Mouse (Mus musculus): ENCODE data around the gene Flnc. TPM values are rescaled to one million over a fixed set of nuclear protein-coding genes. Genes with fewer than 3 reads are reported as not detected.
"Not testable (repeated sequence)": the region's sequence is repeated elsewhere in the genome, so short reads cannot be mapped to it uniquely, and the experiment has no call there.

The Flnc gene
- polyA plus RNA-seq (2014; fragmentation: Nextera tagmentation; extraction: Ambion mirVana): 2.4 and 2.6 TPM in 2 replicates

DNA sequence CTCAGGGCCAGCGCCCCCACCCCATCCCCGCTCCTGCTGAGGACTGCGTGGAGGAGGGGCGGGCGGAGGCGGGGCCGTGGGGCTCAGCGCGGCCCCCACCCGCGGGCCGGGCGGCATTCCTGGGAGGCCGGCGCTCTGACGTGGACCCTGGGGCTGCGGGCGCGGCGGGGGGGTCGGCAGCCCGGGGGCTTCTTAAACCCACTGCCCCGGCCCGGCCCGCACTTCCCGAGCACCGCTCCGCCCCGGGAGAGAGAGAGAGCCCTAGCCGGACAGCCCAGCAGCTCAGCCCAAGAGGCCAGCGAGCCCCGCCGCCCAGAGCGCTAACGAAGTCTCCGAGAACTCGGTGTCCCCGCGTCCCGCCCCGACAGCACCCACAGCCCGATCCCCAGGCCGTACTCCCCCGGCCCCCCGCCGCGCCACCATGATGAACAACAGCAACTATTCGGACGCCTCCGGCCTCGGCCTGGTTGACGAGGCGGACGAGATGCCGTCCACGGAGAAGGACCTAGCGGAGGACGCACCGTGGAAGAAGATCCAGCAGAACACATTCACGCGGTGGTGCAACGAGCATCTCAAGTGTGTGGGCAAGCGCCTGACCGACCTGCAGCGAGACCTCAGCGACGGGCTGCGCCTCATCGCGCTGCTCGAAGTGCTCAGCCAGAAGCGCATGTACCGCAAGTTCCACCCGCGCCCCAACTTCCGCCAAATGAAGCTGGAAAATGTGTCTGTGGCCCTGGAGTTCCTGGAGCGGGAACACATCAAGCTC, at the start of gene Flnc:
Flnc (plus strand) TSS at position 219 of the 766 bp plus-strand sequence.
- Histone ChIP-seq H3K4me1 (replicated peaks; ENCODE audit: control insufficient read depth, insufficient read depth, low read length) (peaks cover 23% of the 10 kb centered on the region), H3K4me2 (ENCODE audit: low read depth, low read length, severe bottlenecking) (peak within 1 kb of the TSS; percentile 74), H3K9ac (ENCODE audit: low read length) (peak within 1 kb of the TSS; percentile 48), H3K36me3 (ENCODE audit: control insufficient read depth, insufficient read depth, low read length) (no peaks in the 10 kb centered on the region), H3K27ac (ENCODE audit: low read depth, low read length) (no peak within 1 kb of the TSS), H3K4me3 (ENCODE audit: low read depth, low read length) (peak within 1 kb of the TSS; percentile 40), H3K9me3 (ENCODE audit: control insufficient read depth, low read length) (no peaks in the 10 kb centered on the region), H3K27me3 (ENCODE audit: control insufficient read depth, insufficient read depth, low read length) (peaks cover 37% of the 10 kb centered on the region)
- ATAC-seq (replicated peaks; ENCODE audit: low FRiP score) (no peak), DNase-seq (ENCODE audit: low spot score) (peak; percentile 72)
- under 1% methylated on average over 66 of the region's 77 CpGs for WGBS

DNA sequence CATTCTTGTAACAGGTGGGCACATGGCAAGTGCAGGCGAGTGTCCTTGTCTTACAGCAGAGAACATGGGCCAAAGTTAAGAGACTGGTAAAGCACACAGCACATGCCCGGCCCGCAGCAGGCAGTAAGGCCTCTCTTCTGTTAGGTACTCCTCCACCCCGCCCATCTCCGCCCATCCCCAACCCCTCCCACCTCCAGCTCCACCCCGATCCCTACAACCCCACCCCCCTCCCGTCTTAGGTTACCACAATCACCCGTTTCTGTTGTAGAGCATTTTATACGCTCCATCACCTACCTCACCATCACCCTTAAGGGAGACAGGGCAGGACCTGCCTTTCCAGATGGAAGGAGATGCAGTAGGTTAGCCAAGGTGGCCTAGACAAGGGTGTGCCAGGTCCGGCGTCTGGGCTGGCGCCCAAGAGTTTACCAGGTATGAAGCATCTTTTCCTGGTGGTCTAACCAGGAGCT, 45.0 kb upstream of the Flnc start, which contains the start of gene Opn1sw:
Opn1sw (minus strand) TSS at position 417 of the 467 bp plus-strand sequence.
- peak within 1 kb of the TSS; percentile 28 for H3K4me2 ChIP-seq (ENCODE audit: low read depth, low read length, severe bottlenecking)
- H3K27ac ChIP-seq (ENCODE audit: low read depth, low read length): no peak within 1 kb of the TSS
- H3K36me3 ChIP-seq (ENCODE audit: control insufficient read depth, insufficient read depth, low read length): no peaks in the 10 kb centered on the region
- no peak within 1 kb of the TSS for H3K9ac ChIP-seq (ENCODE audit: low read length)
- ATAC-seq (replicated peaks; ENCODE audit: low FRiP score): no peak
- H3K27me3 ChIP-seq (ENCODE audit: control insufficient read depth, insufficient read depth, low read length): no peaks in the 10 kb centered on the region; the same call in 1 of the 2 replicates
- peaks cover 6% of the 10 kb centered on the region; the same call in 1 of the 2 replicates for H3K4me1 ChIP-seq (replicated peaks; ENCODE audit: control insufficient read depth, insufficient read depth, low read length)
- DNase-seq (ENCODE audit: low spot score): peak; percentile 67
- no peaks in the 10 kb centered on the region for H3K9me3 ChIP-seq (ENCODE audit: control insufficient read depth, low read length)
- no peak within 1 kb of the TSS for H3K4me3 ChIP-seq (ENCODE audit: low read depth, low read length)
- 2% methylated on average over 12 of the region's 12 CpGs for WGBS

DNA sequence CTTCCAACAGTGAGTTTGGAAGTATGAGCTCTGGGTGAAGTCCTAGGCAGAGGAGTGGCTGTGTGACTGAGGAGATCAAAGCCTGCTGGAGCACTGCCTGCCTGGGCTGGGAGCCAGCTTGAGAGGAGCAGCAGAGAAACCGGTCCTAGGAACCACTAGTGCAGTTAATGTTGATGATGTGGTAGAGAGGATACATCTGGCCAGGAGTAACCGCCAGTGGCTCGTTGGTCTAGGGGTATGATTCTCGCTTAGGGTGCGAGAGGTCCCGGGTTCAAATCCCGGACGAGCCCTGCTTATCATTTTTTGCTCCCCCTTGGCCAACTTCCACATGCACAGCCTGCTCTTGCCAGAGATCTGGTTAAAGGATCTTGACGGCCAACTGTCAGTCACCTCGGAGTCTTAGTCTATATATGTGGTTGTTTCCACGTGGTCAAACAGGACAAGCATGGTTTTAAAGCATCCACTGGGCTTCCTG, 44.4 kb upstream of the Flnc start:
- Histone ChIP-seq H3K4me1 (replicated peaks; ENCODE audit: control insufficient read depth, insufficient read depth, low read length) (peaks cover 6% of the 10 kb centered on the region; the same call in 1 of the 2 replicates), H3K9me3 (ENCODE audit: control insufficient read depth, low read length) (no peaks in the 10 kb centered on the region), H3K36me3 (ENCODE audit: control insufficient read depth, insufficient read depth, low read length) (no peaks in the 10 kb centered on the region), H3K4me3 (ENCODE audit: low read depth, low read length) (no peak overlapping the region), H3K27ac (ENCODE audit: low read depth, low read length) (no peak overlapping the region), H3K9ac (ENCODE audit: low read length) (no peak overlapping the region), H3K27me3 (ENCODE audit: control insufficient read depth, insufficient read depth, low read length) (no peaks in the 10 kb centered on the region; the same call in 1 of the 2 replicates), H3K4me2 (ENCODE audit: low read depth, low read length, severe bottlenecking) (peak overlapping the region; percentile 28; the same call in 1 of the 2 replicates)
- peak; percentile 61 for DNase-seq (ENCODE audit: low spot score)
- ATAC-seq (replicated peaks; ENCODE audit: low FRiP score): no peak
- 16% methylated on average over 11 of the region's 11 CpGs for WGBS

DNA sequence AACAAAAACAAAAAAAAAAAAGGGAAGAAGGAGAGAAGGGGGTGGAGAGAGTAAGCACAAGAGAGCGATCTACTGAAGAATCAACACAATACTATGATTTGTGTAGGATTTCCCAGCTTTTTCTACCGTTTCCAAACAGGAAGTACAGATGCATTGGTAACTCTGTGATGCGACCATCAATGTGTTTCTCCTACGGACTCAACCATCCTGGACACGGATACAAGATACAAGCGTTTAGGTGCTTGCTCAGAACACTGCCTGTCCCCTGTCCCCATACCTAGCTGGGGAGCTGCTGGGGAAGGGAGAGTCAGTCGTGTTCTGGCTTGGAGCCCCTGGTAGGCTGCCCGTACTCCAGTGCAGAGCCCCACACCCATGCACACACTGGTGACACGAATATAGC, 43.6 kb upstream of the Flnc start:
- DNase-seq (ENCODE audit: low spot score) (no peak), ATAC-seq (replicated peaks; ENCODE audit: low FRiP score) (no peak)
- H3K27ac ChIP-seq (ENCODE audit: low read depth, low read length): no peak overlapping the region
- no peak overlapping the region for H3K9ac ChIP-seq (ENCODE audit: low read length)
- H3K4me2 ChIP-seq (ENCODE audit: low read depth, low read length, severe bottlenecking): no peak overlapping the region
- no peaks in the 10 kb centered on the region for H3K9me3 ChIP-seq (ENCODE audit: control insufficient read depth, low read length)
- WGBS: 60% methylated on average over 9 of the region's 9 CpGs
- no peaks in the 10 kb centered on the region for H3K36me3 ChIP-seq (ENCODE audit: control insufficient read depth, insufficient read depth, low read length)
- no peak overlapping the region for H3K4me3 ChIP-seq (ENCODE audit: low read depth, low read length)
- peaks cover 6% of the 10 kb centered on the region; the same call in 1 of the 2 replicates for H3K4me1 ChIP-seq (replicated peaks; ENCODE audit: control insufficient read depth, insufficient read depth, low read length)
- H3K27me3 ChIP-seq (ENCODE audit: control insufficient read depth, insufficient read depth, low read length): no peaks in the 10 kb centered on the region; the same call in 1 of the 2 replicates

DNA sequence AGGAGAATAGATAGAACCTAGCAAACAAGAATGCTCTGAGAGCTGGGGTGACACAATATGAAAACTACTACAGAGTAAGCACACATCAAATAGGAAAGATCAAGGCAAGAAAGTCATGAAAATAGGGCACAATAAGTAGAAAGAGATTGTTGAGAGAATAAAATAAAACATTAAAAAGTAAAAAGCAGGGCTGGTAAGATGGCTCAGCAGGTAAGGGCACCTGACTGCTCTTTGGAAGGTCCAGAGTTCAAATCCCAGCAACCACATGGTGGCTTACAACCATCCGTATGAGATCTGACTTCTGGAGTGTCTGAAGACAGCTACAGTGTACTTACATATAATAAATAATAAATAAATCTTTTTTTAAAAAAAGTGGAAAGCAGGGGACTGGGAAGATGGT, 42.6 kb upstream of the Flnc start:
- H3K4me1 ChIP-seq (replicated peaks; ENCODE audit: control insufficient read depth, insufficient read depth, low read length); DNase-seq (ENCODE audit: low spot score); ATAC-seq (replicated peaks; ENCODE audit: low FRiP score); H3K4me3 ChIP-seq (ENCODE audit: low read depth, low read length); H3K4me2 ChIP-seq (ENCODE audit: low read depth, low read length, severe bottlenecking); H3K36me3 ChIP-seq (ENCODE audit: control insufficient read depth, insufficient read depth, low read length); H3K9me3 ChIP-seq (ENCODE audit: control insufficient read depth, low read length); H3K9ac ChIP-seq (ENCODE audit: low read length); H3K27ac ChIP-seq (ENCODE audit: low read depth, low read length); H3K27me3 ChIP-seq (ENCODE audit: control insufficient read depth, insufficient read depth, low read length): not testable (repeated sequence)
- 79% methylated on average over 1 of the region's 1 CpGs for WGBS

DNA sequence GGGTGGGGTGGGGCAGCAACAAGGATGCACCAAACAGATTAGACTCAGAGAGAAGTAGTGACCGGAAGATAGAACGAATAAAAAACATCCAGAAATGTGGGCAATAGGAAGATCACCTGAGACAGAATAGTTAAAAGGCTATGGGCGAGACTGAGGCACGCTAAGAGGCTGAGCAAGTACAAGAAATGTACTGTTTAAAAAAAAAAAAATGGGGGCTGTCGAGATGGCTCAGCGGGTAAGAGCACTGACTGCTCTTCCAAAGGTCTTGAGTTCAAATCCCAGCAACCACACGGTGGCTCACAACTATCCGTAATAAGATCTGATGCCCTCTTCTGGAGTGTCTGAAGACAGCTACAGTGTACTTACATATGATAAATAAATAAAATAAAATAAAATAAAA, 41.8 kb upstream of the Flnc start:
- H3K4me3 ChIP-seq (ENCODE audit: low read depth, low read length): not testable (repeated sequence)

DNA sequence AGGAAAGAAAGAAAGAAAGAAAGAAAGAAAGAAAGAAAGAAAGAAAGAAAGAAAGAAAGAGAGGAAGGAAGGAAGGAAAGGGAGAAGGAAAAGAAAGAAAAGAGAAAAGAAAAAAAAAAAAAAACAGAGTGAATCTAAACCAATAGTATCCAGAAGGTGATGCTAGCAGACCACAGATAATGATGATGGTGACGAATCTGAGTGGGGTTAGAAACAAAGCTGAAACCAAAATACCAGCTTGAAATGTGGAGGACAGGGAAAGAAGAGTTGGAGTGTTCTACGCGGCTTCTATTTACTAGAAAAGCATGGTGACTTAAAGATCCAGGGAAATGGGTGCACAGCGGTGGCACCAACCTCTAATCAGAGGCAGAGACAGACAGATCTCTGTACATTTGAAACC, 41.3 kb upstream of the Flnc start:
- no peak for DNase-seq (ENCODE audit: low spot score)

More for the DNA sequence above, 41.8 kb upstream of the Flnc start:
- DNase-seq (ENCODE audit: low spot score); H3K9me3 ChIP-seq (ENCODE audit: control insufficient read depth, low read length); H3K27me3 ChIP-seq (ENCODE audit: control insufficient read depth, insufficient read depth, low read length); H3K4me1 ChIP-seq (replicated peaks; ENCODE audit: control insufficient read depth, insufficient read depth, low read length); H3K4me2 ChIP-seq (ENCODE audit: low read depth, low read length, severe bottlenecking); H3K9ac ChIP-seq (ENCODE audit: low read length); H3K27ac ChIP-seq (ENCODE audit: low read depth, low read length); ATAC-seq (replicated peaks; ENCODE audit: low FRiP score); H3K36me3 ChIP-seq (ENCODE audit: control insufficient read depth, insufficient read depth, low read length): not testable (repeated sequence)
- 74% methylated on average over 8 of the region's 8 CpGs for WGBS

DNA sequence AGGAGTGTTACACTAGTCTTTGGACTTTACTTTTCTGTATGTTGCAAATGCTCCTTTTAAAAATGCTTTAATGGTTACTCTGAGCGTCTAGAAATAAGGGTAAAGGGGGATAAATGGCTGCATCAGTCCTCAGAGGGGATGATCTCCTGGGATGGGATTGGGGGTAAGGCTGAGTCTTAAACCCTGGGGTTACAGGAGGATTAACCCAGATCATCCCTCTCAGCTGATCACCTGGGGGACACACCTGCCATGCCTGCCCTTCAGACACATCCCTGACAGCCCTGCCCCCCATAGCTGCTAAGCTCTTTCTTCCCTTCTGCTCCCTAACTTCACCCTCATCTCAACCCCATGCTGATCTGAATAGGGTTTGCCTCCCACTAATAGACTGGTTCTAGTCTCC, 38.8 kb upstream of the Flnc start:
- H3K27me3 ChIP-seq (ENCODE audit: control insufficient read depth, insufficient read depth, low read length): peaks cover 3% of the 10 kb centered on the region; the same call in 1 of the 2 replicates

More for the DNA sequence above, 41.3 kb upstream of the Flnc start:
- H3K9me3 ChIP-seq (ENCODE audit: control insufficient read depth, low read length): no peaks in the 10 kb centered on the region
- no peak overlapping the region for H3K4me2 ChIP-seq (ENCODE audit: low read depth, low read length, severe bottlenecking)
- no peaks in the 10 kb centered on the region for H3K36me3 ChIP-seq (ENCODE audit: control insufficient read depth, insufficient read depth, low read length)
- H3K4me3 ChIP-seq (ENCODE audit: low read depth, low read length): no peak overlapping the region
- ATAC-seq (replicated peaks; ENCODE audit: low FRiP score): no peak
- whole genome bisulfite sequencing: 78% methylated on average over 4 of the region's 4 CpGs
- no peak overlapping the region for H3K9ac ChIP-seq (ENCODE audit: low read length)
- peaks cover 9% of the 10 kb centered on the region; the same call in 1 of the 2 replicates for H3K4me1 ChIP-seq (replicated peaks; ENCODE audit: control insufficient read depth, insufficient read depth, low read length)
- H3K27ac ChIP-seq (ENCODE audit: low read depth, low read length): no peak overlapping the region
- peaks cover 3% of the 10 kb centered on the region; the same call in 1 of the 2 replicates for H3K27me3 ChIP-seq (ENCODE audit: control insufficient read depth, insufficient read depth, low read length)

More for the DNA sequence above, 38.8 kb upstream of the Flnc start:
- no peak overlapping the region for H3K4me2 ChIP-seq (ENCODE audit: low read depth, low read length, severe bottlenecking)
- no peaks in the 10 kb centered on the region for H3K9me3 ChIP-seq (ENCODE audit: control insufficient read depth, low read length)
- ATAC-seq (replicated peaks; ENCODE audit: low FRiP score): no peak
- no peaks in the 10 kb centered on the region for H3K36me3 ChIP-seq (ENCODE audit: control insufficient read depth, insufficient read depth, low read length)
- no peak overlapping the region for H3K27ac ChIP-seq (ENCODE audit: low read depth, low read length)
- WGBS: 50% methylated on average over 1 of the region's 1 CpGs
- H3K9ac ChIP-seq (ENCODE audit: low read length): no peak overlapping the region
- H3K4me3 ChIP-seq (ENCODE audit: low read depth, low read length): no peak overlapping the region
- DNase-seq (ENCODE audit: low spot score): no peak
- H3K4me1 ChIP-seq (replicated peaks; ENCODE audit: control insufficient read depth, insufficient read depth, low read length): peaks cover 8% of the 10 kb centered on the region; the same call in 1 of the 2 replicates
